Mouse (Mus musculus): ENCODE results near the gene Ankrd28.
"Not testable (repeated sequence)": the region's sequence is repeated elsewhere in the genome, so short reads cannot be mapped to it uniquely, and the experiment has no call there.

Gene Ankrd28

DNA sequence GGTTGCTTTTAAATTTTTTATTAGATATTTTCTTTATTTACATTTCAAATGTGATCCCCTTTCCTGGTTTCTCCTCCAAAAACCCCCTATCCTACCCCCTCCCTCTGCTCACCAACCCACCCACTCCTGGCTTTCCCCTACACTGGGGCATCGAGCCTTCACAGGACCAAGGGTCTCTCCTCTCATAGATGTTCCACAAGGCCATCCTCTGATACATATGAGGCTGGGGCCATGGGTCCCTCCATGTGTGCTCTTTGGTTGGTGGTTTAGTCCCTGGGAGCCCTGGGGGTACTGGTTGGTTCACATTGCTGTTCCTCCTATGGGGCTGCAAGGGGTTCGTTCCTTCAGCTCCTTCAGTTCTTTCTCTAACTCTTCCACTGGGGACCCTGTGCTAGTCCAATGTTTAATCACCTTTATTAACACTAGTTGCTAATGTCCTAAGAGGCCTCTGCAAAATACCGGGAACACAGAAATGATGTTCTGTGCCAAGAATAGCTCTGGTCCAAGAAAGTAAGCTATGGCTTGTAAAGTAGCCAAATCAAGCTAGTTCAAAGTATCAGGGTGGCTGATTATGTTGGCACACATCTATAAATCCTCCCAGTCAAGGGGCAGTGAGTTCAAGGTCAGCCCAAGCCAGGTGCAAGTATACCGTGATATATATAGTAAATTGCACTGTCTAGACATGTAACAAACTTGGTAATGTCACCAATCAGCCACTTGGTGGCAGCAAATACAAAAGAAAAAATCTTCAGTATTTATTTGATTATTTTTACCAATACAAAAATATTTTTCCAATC lies 36.3 kb downstream of the Ankrd28 start:
- peak; percentile 25 for DNase-seq (ENCODE audit: low spot score)

DNA sequence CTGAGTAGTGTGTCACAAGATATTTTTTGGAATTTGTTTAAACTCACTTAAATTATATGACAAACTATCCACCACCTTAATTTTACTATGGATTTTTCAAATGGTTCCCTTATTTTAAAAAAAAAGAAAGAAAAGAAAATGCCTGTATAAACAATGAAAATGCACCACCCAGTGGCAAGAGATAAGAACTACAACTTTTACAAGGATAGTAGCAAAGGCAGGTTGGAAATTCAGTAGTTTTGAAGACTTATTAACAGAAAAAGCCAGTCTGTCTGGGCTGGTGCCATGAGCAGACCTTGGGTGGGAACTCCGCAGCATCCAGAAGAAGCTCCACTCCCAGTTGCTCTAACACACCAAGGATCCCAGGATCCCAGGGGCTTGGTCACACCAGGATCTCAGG lies 39.7 kb downstream of the Ankrd28 start:
- DNase-seq (ENCODE audit: low spot score) = peak; percentile 28

DNA sequence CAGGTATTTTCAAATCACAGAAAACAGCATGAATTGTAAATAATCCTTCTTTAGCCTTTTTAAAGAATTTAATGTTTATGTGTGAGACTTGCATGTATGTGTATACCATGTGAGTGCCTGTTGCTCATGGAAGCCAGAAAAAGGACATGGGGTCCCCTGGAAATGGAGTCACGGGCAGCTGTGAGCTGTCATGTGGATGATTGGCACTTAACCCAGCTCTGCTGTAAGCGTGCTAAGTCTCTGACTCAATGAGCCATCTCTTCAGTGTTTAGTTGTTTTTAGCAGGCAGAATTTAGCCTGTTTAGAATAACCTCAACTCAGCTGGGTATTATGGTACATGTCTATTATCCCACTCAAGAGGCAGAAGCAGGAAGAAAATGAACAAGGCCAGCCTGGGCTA lies 43.5 kb downstream of the Ankrd28 start:
- no peak for DNase-seq (ENCODE audit: low spot score)

DNA sequence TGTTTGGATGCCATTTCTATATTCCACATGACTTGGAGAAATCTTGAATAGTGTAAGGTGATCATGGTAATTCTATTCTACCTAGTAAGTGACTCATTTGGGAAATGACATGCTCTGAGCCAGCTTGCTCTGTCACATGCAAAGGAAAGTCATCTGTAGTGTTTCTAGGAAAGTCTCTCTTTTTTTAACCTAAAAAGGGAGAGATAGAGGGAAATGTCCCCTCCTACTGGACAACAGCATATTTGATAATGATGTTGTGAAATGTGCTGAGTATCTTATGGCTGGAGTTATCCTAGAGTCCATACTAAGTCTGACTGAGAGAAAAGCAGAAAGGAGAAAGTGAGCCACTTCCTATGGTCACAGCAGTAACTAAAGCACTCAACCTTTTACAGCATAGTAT lies 44.8 kb downstream of the Ankrd28 start:
- no peak for DNase-seq (ENCODE audit: low spot score)

DNA sequence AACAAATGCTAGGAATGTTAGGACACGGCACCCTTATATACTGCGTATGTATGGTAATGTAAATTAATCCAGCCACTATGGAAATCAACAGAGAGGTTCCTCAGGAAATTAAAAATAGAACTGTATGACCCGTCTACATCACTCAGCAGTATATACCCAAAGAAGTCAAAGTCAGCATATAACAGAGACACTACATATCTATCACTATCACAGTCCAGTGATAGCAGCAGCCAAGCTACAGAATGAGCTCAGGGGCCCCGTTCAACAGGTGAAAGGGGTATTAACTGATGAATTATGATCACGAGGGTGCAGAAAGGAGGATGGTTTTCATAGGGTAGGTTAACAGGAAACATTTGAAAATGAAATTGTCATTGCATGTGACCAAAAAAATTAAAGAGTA lies 45.5 kb downstream of the Ankrd28 start:
- no peak for DNase-seq (ENCODE audit: low spot score)

DNA sequence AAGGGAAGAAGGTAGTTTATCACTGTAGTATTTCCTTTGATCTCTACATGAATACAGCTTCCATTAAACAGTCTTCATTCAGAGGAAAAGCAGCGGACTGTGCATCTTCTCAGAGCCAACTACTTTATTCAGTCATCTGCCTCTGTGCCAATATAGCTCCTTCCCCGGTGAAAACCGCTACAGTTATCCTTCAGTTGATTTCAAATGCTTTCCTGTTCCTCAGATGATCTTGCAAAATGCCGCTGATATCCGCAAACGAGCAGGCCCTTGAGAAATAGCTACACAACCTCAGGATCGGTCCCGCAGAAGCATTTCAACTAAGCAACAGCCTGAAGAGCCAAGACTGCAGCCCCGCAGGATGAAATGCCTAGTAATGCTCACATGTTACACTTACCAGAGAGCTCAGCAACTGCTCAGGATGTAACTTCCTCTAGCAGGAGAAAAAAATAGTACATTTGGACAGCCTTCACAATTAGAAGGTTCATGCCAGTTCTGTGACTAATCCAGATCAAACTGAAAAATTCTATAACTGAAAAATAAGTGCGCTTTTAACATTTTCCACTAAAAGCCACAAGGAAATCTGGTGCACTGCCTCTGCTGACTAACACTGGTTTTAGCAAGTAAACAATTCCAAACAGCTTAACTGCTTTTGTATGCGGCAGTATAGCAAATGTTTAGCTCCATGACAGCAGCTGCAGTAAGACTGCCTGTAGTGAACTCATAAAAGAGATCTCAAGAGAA lies 49.0 kb downstream of the Ankrd28 start:
- DNase-seq (ENCODE audit: low spot score) = peak; percentile 56

DNA sequence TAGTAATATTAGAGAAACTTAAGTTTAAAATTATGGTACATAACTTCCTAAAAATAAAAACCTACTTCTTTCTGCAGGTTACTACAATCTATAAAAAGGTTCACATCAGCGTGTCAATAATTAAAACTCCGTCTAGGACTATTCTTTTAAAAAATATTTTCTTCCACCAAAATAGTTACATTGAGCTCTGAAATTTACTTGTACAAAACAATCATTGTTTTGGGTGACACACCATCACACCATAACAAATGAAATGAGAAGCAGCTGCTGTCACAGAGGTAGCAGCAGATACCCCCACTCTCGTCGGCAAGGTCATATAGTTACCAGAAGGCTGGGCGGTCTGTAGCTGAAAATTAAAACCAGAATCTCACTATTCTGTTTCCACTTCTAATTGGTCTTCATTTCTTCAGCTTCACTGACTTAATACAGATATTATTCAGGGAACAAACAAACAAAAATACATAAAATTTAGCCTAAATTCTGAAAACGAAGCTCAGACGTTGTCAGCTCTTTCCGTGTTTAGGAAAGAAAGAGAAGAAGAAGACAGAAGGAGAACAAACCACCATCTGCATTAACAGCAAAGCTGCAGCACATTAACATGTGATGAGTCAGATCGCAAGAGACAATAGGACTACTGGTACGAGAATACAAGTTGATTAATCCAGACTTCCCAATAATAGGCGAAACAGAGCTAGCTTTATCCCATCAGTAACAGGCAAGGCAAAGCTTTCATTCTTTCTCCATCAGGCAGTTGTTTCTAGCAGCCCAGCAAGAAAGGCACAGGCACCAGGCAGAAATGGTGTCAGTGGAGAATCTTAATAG lies 49.8 kb downstream of the Ankrd28 start:
- peak; percentile 56 for DNase-seq (ENCODE audit: low spot score)

DNA sequence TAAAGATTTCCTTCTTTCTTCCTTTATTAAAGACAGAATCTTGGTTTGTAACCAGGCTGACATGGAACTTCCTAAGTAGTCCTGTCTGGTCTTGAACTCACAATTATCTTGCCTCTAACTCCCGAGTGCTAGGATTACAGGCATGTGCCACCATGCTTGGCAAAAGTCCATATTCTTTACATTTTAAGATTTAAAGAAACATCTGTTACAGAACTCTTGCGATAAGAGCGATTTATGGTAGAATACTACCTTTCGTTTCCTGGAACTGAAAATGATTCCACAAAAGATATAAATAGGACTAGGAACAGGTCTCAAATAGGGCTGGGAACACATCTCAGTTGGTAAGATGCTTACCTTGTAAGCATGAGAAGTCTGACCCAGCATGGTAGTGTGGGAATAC lies 56.9 kb downstream of the Ankrd28 start:
- no peak for DNase-seq (ENCODE audit: low spot score)

DNA sequence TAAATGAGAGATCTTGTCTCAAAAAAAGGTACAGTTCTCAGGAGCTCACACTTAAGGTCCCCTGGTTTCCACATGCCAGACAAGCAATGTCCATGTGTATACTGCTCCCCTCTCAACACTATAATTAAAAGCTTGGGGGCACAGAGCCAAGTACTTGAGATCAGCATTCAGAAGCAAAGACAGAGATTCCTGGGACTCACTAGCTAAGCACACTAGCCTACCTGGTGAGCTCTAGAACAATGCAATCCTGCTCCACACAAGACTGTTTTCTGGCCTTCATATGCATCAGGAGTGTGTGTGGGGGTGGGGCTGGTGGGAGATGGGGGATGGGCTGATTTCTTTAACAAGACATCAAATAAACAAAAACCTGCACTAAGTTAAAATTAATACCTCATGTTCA lies 58.2 kb downstream of the Ankrd28 start:
- no peak for DNase-seq (ENCODE audit: low spot score)

DNA sequence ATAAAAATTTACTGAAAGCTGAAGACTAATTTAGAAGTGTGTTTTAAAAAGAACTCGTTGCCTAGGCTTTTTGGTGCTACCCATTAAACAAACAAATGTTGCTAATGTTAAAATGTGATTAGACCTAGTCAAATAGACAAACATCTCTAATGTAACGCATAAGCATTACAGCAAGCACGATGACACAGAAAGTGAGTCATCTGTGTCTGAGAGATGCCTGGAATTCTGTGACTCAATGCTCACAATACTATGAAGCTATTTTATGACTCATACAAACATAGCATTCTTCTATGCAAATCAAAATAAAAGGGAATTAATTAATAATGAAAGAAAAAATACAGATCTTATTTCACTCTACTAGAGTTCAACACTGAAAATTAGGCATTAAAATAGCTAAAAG lies 61.9 kb downstream of the Ankrd28 start:
- no peak for DNase-seq (ENCODE audit: low spot score)

DNA sequence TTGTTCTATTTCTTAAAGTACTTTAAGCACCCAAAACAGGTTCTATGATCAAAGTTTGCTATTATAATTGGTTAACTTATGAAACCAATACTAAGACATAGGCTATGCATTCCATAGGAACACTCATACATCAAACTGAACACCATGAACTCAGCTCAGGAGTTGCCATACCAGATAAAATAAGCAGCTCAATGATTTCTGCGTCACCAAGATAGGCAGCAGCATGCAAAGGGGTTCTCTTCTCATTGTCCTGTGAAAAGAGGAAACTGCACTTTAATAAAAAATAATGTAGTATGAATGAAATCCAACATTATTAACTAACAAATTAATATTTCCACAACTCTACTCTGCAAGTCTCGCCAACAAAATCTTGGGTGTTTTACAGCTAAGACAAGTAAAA lies 66.4 kb downstream of the Ankrd28 start:
- DNase-seq (ENCODE audit: low spot score) = no peak

DNA sequence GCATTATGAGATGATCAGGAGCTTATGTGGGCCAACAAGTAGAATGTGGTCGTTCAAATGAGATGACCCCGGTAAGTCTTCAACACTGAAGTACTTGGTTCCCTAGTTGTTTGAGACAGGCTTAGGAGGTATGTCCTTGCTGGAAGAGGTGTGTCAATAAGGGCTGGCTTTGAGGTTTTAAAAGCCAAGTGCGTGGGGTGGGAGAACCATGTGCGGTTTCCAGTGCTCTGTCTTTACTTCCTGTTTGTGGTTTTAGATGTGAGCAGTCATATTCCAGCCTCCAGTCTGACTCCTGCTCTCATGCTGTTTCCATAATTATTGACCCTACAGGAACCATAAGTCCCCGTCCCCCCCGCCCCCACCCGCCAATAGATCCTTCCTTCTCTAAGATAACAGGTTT lies 68.7 kb downstream of the Ankrd28 start:
- DNase-seq (ENCODE audit: low spot score) = no peak

DNA sequence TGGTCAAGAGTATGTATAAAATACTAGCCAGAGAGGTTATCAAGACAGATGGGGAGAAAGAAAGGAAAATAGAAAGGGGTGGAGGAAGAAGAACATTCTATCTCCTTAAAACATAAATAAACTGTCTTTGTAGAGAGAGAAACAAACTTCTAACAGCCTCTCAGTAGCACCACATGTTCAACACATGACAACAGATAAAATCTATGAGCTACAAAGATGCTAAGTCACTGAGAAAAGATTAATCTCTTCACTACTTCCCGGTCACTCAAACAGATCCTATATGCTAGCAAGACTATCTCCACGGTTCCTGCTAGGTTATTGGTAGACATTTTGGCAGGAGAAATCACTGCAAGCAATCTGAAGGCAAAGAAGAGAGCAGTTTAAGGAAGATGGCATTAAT lies 71.3 kb downstream of the Ankrd28 start:
- DNase-seq (ENCODE audit: low spot score) = no peak

DNA sequence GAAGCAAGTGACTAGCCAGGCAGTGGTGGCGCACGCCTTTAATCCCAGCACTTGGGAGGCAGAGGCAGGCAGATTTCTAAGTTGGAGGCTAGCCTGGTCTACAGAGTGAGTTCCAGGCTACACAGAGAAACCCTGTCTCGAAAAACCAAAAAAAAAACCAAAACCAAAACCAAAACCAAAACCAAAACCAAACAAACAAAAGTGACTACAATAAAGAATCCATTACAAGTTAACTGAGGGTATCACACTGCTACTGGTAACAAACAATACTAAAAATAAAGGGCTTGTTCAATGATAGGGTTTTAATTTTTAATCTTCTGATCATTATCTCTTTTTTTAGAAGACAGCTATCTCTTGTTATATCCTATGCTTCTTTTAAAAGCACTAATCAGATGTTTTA lies 72.0 kb downstream of the Ankrd28 start:
- DNase-seq (ENCODE audit: low spot score) = not testable (repeated sequence)

DNA sequence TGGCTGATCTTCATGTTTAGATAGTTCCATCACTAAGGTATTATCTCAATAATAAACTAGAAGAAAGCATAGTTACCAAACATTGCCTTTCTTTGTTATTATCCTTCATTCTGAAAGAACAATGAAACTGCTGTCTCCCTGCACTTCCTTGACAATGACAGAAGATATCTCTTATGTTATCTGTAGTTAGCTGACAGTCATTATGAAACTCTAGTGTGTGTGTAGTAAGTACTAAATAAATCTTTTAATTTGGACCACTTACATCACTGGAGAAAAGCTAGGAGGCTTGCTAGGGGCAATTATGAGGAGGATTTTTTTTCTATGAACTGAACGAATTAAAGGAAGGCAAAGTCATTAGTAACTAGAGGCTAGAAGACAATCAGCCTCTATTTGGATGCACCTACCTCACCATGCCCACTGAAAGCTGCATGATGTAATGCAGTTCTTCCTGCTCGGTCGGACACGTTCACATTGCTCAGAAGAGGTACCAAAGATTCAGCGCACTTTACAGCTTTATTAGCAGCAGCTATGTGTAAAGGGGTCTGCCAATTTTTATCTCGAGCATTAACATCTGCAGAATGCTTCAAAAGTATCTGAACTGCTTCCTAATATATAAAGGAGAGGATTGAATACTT lies 82.1 kb downstream of the Ankrd28 start:
- no peak for DNase-seq (ENCODE audit: low spot score)

DNA sequence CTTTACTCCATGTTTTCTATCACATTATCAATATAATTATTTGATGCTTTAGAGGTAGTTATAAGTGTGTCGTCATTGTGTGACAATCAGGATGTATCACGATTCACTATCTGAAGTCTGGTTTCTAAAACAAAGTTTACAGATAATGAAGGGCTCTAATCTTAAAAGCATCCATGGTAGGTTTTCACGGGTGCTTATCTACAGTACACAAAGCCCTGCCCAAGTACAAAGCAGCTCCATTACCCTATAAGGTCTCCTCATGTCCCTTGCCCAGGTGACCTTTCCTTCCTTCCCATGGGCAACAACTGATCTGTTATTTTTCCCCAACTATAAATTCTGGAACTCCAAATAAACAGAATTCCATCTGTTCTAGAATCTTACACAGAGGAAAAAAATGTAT lies 87.9 kb downstream of the Ankrd28 start:
- no peak for DNase-seq (ENCODE audit: low spot score)

DNA sequence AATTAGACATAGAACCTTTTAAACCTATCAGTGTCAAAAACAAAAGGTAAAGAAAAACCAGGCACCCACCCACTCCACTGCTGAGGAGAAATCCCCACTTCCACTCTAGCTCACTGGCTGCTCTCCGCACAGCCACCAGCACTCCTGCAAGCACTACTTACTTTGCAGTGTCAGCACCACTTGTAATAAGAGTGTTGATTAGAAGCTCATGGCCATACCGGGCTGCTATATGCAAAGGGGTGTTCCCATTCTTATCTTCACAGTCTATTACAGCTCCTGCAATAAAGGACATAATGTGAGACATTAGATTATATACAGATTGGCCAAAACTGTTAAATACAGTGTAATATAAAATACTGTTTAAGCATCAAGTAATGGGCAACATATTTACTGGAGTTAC lies 95.6 kb downstream of the Ankrd28 start:
- DNase-seq (ENCODE audit: low spot score) = no peak

DNA sequence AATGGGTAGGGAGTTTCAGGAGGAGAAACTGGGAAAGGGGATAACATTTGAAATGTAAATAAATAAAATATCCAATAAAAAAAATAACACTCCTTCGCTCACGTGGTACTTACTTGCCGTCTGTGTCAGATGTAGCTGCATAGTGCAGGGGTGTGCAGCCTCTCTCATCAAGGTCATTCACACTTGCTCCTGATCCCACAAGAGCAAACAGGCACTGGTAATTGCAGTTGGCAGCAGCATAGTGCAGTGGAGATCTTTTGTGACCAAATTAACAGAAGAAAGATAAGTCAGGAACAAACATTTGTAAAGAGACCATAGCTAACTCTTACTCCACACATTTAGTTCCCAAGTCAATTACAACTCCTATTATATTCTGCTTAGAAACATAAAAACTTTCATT lies 102.9 kb downstream of the Ankrd28 start:
- no peak for DNase-seq (ENCODE audit: low spot score)

DNA sequence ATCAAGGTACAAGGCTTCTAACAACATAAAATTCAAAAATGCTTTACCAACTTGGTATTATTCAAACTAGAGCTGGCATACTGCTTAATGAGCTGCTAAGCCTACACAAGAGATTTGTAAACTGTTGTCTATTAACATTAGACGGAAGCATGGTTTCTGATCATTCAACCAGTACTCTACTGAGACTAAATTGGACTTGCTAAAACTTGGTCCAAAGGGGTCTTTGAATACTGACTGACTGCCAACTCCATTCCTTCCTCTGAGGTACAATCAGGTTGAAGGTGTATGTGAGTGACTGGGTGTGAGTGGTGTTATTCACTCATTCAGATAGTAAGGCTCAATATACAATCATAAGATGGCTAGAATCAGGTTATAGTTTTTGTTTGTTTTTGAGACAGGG lies 107.7 kb downstream of the Ankrd28 start:
- no peak for DNase-seq (ENCODE audit: low spot score)

DNA sequence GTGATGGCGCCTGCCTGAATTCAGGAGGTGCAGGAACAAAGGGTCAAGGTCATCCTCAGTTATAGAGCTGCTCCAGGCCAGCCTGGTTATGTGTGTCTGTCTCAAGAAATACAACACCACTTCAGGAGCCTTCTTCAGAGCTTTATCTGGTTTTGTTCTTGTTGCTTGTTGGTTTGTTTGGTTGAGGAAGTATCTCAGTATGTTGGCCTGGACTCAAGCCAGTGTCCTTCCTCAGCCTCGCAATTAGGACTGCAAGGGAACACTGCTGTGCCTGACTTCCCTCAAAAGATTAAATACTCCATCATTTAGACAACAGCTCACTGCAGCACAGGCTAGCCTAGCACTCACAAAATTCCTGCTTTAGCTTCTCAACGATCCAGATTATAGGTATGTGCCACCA lies 109.2 kb downstream of the Ankrd28 start:
- DNase-seq (ENCODE audit: low spot score) = no peak

DNA sequence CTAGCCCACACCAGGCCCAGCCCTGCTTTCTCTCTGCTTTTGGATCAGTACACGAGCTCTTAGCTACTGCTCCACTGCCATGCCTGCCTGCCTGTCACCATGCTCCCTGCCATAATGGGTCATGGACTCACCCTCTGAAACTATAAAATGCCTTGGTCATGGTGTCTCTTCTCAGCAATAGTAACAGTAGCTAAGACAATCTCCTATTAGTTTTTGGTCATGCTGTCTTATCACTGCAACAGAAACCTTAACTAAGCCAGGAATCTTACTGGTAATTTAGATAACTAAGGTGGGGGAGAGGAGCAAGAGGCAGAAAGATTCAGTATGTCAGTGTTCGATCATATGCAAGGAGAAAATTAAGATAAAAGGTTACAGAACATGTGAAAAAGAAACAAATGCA lies 112.1 kb downstream of the Ankrd28 start:
- no peak for DNase-seq (ENCODE audit: low spot score)

DNA sequence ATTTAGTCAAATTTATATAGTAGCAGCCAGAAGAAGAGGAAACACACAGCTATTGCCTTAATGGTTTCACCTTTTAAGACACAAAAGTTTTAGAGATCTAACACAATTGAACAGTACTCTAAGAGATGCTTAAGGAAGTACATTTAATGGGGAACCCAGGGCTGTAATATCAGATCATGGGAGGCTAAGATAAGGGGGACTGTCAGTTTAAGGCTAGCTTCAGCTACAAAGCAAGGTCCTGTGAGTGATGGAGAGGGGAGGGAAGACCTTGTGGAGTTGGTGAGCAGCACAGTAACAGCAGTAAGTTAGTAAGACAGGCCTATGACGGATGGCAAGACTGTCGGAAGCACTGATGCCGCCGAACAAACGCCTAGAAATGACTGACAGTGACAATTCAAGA lies 113.1 kb downstream of the Ankrd28 start:
- DNase-seq (ENCODE audit: low spot score) = no peak
